Mouse (Mus musculus): ENCODE results near the gene Dclre1b.
"Not testable (repeated sequence)": the region's sequence is repeated elsewhere in the genome, so short reads cannot be mapped to it uniquely, and the experiment has no call there.

The Dclre1b gene

DNA sequence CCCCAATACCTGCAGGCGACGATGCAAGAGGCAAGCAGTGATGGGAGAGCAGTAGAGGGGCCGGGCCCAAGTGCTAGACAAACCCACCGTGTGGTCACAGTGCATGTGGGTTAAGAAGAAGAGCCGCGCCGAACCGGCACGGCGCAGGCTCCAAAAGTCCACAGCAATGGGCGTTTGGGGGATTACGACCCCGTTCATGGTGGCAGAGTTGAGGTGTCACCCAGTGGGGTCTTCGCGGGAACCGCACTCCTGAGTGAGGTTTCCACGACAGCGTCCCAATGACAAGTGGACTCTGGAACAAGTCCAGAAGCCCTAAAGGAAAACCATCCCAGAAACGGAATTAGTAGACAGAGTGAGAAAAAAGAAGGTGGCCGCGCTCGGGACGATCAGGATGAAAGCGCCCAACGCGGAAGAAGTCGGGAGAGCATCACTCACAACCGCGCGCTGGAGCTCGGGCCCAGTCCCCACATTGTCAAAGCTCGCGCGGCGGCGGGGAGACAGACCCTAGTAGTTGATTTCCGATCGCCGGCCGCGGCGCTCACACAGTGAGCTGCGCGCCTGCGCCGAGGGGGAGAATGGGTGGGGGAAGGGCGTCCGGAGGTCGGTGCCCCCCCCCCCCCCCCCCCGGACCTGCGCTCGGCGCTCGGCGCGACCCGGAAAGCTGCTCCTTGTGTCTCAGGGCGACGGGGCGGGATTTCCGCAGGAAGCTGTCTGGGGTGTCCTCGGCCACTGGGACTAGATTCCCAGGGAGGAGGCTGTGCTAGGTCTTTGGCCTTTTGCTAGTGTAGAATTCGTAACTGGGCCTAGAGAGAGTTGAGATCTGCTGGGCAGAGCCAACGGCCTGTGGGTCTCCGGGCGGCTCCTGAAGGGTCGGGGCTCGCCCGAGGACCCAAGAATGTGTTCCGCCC lies at the start of gene Dclre1b, which contains the start of the genes Ap4b1 and Gm43064:
Gene Dclre1b, minus strand, starts transcription at position 554 of the 908 bp plus-strand sequence.
Gene Ap4b1, plus strand, starts transcription at position 630 of the 908 bp plus-strand sequence.
Gene Gm43064, plus strand, starts transcription at position 683 of the 908 bp plus-strand sequence.
- no peak for DNase-seq (ENCODE audit: extremely low read depth, low read depth, low spot score)

DNA sequence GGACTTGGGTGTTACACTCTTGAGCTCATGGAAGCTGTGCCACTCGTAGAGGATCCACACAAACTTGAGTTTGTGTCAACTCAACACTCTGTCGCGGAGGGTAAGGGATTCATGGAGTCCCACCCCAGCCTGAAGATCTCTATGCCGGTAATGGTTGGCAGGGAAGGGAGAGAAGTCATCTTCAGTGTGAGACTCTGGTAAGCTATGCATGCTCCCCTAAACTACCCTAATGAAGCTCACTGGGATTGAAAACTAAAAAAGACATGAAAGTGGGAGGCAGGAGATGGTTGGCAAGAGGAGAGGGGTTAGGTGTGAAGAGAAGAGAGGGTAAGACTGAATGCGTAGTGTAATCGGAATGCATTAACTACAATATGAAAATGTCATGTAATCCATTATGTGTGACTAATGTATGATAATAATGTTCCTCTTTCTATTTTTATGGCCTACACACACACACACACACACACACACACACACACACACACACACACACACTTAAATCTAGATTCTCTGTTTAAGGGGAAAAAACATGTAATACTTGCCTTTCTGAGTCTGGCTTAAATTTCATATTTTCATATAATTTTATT lies 48.8 kb upstream of the Dclre1b start:
- no peak for DNase-seq (ENCODE audit: extremely low read depth, low read depth, low spot score)

DNA sequence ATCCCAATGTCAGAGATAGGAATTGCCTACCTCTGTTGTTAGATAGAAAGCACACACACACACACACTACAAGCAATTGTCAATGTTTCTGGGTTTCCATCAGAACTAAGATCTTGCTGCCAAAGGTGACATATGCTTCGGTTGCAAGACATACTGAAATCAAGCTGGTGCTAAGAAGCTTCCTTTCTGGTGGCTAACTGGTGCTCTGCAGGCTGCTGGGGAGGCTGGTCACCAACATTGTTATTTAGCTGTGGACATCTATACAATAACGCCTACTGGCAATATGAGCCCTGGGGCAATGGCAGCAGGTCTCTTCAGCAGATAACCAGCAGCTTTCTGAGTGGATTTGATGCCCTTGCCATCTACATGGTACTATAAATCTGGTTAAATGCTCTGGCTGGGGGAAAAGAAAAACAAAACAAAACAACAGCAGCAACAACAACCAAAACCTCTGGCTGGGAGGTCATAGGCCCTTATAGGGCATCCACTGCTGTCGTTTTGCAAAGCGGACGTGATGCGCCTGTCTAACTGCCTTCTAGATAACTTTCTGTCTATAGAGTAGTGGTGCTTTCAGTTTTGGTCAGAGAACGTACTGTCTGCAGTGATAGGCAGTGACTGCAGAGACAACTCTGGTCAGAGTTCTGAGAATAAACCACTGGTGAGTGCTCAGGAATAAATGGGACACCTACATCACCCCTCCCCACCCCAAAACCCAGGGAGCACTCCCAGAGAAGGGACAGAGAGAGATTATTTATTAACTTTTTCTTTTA lies 48.0 kb upstream of the Dclre1b start:
- DNase-seq (ENCODE audit: extremely low read depth, low read depth, low spot score) = no peak

DNA sequence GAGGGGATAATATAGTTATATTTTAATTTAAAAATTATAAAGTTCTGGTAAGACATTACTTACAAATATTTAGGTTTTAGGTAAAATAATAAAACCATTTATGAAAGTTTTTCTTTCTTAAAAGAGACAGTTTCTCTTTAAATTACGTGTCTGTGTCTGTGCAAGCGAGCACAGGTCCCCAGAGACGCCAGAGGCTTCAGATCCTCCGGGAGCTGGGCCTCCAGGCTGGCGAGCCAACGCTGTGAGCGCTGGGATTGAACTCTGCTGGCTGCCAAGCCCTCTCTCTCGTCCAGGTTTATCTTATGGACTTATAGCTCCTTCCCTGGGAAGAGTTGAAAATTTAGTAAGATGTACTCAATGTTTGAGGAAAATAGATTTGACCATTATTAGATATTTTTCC lies 44.6 kb upstream of the Dclre1b start:
- no peak for DNase-seq (ENCODE audit: extremely low read depth, low read depth, low spot score)

DNA sequence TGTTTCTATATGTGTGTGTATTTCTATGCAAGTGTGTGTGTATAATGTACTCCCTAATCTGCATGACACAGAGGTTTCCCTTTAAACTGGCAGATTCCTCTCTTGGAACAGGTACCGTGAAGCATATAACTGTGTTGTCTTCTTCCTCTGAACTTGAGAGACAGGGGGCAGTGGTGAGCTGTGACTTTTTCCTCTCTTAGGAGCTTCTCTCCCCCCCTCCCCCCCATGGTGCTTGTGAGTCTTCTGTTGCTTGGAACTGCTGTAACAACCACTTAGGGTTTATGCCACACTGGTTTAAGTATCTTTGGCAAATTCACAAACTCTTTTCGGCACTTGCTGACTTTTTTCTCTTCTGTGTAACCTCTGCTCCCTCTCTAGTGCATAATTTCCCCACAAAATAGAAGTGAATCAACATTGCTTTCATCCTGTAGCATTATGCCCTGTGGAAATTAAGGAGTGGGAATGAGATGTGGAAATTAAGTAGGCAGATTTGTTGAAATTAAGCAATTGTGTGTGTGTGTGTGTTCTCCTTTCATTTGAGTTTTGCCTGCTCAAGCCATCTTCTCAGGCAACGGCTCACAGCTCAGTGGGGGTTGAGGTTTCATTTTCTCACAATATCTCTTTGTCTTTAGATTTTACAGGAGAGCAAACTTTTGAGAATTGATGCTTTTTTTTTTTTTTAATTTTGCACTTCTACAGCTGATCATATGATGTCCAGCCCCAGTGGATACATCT lies 43.5 kb upstream of the Dclre1b start:
- DNase-seq (ENCODE audit: extremely low read depth, low read depth, low spot score) = no peak

DNA sequence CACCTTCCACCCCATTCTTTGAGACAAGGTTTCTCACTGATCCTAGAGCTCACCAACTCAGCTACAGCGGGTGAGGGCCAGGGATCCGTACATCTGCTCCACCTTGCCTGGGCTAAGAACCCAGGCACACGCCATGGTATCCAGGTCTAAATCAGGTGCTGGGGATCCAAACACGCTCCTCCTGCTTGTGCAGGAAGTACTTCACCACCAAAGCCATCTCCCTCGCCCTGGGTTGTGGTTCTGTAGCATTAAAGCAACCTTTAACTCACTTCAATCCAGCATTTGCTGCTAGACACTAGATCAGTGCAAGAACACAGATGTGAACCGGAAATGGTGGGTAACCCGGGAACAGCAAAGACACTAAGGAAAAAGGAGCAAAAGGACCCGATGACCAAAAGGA lies 42.6 kb upstream of the Dclre1b start:
- DNase-seq (ENCODE audit: extremely low read depth, low read depth, low spot score) = no peak

DNA sequence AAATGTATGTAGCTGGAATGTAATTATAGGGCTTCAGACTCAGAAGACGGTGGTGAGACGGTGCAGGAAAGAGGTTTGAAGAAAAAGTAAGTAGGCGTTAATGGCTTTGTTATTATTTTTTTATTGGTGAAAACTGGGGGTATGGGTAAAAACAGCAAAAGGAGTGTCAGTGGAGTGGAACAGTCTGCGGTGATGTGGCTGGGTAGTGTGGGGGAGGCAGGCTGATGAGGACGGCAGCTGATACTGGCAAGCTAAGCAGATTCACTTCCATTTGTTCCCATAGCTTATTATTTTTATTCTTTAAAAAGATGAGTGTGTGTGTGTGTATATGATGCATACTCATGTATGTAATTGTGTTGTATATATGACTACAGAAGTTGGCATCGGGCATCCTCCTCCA lies 42.2 kb upstream of the Dclre1b start:
- no peak for DNase-seq (ENCODE audit: extremely low read depth, low read depth, low spot score)

DNA sequence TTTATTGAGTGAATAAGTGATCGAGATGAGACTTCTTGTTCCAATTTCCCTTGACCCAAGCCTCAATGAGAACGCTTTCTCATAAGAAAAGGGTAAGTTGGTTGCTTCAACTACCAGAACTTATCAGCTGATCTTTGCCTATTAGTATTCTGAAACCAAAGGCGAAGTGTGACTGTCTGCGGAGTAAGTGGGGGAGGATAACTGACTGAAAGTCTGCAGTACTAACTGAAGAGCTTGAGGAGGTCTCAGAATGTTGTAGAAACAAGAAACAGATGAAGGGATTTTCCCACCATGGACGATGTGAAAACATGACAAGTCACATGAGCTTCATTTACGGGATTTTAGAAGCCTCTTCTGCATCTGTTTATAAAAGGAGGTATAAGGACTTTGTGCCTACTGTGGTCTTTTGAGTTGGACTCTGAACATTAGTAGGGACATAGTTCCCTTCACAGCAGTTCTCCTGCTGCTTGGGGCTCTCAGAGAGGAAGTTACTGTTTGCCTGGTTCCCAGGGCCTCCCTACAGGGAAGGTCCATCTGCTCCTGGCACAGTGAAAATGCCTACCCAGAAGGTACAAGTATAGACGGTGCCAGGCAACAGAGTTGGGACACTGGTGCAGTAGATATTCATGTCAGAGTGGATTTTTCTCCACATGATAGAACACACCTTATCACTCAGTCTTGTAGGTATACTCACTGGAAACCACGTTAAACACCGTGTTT lies 41.6 kb upstream of the Dclre1b start:
- no peak for DNase-seq (ENCODE audit: extremely low read depth, low read depth, low spot score)

DNA sequence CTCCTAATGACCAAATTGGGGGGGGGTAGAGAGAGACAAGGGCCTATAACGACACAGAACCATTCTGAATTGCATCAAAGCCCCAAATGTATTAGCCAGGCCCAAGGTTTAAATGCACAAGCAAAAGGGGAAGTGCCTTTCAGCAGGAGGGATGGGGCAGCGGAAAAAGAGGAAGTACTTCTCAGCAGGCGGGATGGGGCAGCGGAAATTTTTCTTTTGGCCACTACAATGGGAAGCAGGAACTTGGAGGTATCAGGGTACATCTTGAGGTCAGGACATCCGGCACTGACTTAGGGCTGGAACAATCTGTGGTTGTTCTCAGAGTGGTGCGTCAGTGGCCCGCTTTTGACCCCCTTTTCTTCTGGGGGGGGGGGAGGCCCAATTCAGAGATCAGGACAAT lies 31.7 kb upstream of the Dclre1b start:
- not testable (repeated sequence) for DNase-seq (ENCODE audit: extremely low read depth, low read depth, low spot score)

DNA sequence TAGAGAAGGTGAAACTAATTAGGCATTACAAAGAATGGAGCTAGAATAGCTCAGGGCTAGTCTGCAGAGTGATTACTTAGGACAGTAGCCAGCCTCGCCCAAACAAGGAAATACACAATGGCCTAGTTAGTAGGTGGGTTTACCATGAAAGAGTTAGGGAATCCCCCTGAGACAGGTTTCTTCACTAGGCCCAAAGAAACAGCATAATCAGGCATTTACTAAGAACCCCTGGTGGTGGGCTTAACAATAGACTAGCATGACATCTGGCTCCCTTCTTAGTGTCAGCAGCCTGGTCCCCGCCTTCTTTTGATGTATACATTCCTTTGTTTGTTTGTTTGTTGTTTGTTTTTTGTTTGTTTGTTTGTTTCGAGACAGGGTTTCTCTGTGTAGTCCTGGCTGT lies 31.0 kb upstream of the Dclre1b start:
- DNase-seq (ENCODE audit: extremely low read depth, low read depth, low spot score) = not testable (repeated sequence)

DNA sequence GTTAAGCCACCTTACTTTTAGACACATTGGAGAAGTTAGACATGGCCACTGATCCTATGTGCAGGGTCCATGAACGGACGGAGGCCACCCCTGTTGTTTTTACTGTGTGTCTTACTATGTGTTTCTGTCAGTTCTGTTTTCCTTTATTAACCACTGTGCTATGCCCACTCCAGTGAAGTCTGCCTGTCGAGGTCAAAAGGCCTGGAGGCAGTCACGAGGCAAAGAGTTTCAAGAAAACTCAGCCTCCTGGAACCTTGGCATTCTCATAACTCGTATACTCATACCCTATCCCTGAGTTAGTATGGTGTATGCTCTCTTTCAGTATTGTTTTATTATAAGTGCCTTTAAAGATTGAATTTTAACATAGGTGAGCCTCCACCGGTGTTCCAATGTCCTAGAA lies 30.5 kb upstream of the Dclre1b start:
- DNase-seq (ENCODE audit: extremely low read depth, low read depth, low spot score) = no peak

DNA sequence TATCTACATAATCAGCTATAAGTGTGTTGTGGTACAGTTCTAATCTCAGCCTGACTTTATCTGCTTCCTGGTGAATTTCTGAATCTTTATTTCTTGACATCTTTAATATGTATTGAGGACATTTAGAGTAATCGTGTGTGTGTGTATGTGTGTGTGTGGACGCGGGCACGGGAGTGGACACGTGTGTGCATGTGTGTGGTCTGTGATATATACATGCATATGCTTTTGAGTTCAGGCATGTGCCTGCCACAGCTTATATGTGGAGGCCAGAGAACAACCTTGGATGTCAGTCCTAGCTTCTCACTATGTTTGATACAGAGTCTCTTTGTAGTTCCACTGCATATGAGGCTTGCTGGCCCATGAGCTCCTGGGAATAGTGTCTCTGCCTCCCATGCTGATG lies 27.2 kb upstream of the Dclre1b start:
- no peak for DNase-seq (ENCODE audit: extremely low read depth, low read depth, low spot score)

DNA sequence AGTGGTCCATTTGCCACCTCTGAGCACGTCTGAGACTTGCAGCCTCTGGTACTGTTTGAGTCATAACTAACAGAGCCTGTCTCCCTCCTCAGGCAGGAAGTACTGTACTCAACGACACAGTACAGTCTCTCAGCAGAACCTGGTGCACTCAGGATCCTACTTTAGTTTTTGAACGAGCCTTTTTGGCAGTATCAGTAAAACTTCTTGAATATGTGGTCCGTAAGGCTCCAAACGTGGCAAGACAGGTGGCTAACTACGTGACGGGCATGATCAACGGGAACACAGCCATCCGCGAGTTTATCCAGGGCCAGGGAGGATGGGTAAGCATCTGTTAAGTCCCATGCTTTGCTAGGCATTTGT lies 26.7 kb upstream of the Dclre1b start:
- no peak for DNase-seq (ENCODE audit: extremely low read depth, low read depth, low spot score)

DNA sequence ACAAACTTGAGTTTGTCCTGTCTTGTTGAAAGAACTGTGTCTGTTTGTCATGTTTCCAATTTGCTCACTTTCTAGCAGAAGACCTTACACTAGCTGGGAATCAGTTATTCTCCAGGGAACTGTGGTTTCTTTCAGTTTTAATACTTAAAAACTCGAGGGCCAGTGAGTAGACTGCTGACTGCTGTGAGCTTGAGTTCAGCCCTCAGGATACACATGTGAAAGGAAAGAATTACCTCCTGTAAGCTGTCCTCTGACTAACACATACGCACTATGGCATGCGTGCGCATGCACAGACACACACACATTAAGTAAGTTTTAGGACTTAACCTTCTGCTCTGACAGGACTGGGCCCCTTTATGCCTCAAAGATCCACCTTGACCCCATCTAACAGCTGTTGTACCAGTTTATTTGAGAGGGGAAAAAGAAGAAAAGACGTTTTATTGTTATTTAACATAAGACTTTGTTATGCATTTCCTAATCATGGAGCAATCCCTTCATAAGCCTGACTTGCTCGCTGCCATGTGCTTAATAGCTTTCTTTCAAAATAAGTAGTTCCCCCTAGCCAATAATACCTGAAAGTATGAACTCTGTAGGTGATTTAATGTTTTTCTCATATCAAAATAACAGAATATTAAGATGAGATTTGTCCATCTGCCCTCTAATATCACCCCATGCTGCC lies 26.2 kb upstream of the Dclre1b start:
- peak; percentile 19 for DNase-seq (ENCODE audit: extremely low read depth, low read depth, low spot score)

DNA sequence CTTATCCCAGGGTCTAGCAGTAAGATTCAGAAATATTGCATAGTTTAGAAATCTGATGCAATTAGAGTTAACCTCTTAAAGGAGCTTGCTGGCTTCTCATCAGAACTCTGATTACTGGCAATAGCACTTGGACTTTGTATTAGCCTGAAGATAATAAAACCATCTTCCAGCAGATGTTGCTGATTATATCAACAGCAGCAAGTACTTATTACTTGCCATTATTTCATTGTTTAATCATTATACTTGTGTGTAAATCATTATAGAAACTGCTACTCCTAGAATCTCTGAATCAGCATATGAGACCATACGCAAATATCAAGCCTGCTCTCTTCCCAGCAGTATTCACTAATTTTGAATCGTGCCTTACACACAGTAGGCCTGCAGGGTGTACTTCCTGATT lies 24.8 kb upstream of the Dclre1b start:
- no peak for DNase-seq (ENCODE audit: extremely low read depth, low read depth, low spot score)

DNA sequence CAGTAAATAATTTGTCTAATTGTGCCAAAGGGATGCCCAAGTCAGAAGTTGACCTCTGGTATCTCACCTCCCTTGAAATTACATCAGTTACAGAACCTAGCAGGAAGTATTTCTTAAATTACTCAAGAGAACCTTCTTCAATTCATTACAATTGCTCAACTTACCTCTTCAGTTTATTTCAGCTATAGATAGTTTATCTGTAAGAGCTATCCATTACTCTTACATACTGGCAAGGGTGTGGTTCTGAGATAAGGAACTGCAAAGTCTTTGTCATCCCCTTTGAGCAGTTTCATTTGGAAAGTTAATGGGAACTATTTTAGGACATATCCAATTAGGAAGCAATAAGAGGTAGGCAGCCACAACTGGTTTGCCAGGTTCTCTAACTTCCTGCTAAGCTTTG lies 23.2 kb upstream of the Dclre1b start, which contains the start of gene Bcl2l15:
Gene Bcl2l15, plus strand, starts transcription at position 176 of the 400 bp plus-strand sequence.
- no peak for DNase-seq (ENCODE audit: extremely low read depth, low read depth, low spot score)

DNA sequence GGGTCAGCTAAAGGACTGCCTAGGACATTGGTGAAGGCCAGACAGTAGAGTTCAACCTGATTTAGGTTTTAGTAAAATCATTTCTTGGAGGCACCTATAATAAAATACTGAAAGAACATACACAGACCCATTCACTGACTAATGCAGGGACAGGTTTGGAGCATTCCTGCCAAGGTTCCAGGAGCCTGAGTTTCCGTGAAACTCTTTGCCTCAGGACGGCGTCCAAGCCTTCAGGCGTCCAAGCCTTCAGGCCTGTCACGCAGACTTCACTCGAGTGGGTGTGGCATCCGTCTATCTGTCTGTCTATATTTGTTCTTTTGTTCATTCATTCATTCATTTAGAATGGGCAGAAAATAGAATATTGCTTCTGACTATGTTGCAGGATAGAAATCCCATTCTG lies 21.9 kb upstream of the Dclre1b start:
- no peak for DNase-seq (ENCODE audit: extremely low read depth, low read depth, low spot score)

DNA sequence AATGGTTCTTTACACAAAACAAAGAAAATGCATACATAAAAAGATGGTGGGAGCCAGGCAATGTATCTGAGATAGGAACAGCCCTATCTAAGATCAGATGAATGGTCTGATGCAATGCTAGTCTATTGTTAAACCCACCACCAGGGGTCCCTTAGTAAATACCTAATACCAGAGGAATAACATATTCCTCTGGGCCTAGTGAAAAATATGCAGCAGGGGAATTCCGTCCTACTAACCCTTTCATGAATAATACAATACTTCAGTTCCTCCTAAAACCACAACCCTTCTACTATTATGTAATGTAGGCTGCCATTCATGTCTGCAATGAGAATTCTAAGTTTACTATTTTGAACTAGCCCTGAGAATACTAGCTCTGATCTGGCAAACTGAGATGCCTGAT lies 21.4 kb upstream of the Dclre1b start:
- DNase-seq (ENCODE audit: extremely low read depth, low read depth, low spot score) = not testable (repeated sequence)

DNA sequence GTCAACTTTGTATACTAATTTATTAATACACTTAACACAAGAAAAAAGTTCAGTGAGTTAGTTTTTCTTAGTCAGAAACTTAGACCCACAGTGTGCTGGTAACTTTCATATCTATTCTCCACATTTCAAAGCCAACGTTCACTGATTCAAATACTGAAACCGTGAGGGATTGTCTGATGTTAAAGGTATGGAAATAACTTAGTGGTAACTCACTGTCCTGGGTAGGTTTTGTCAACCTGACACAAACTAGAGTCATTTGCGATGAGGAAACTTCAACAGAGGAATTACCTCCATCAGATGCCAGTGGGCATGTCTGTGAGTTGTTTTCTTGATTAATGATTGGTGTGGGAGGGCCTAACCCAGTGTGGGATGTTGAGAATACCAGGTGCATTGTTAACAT lies 19.8 kb upstream of the Dclre1b start:
- DNase-seq (ENCODE audit: extremely low read depth, low read depth, low spot score) = no peak

DNA sequence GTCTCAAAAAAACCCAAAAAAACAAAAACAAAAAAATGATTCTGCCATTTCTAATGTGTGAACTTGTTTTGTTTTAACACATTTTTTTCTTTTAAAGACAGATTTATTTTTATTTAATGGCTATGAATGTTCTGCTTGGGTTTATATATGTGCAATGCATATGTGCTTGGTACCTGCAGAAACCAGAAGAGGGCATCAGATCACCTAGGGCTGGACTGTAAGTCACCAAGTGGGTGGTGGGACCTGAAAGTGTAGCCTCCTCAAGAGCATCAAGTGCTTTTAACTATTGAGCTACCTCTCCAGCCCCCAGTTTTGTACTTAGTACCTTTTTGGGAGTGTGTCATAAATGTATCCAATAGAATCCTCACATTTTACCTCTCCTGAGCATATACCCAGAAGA lies 18.3 kb upstream of the Dclre1b start:
- no peak for DNase-seq (ENCODE audit: extremely low read depth, low read depth, low spot score)

All from fat pad, adult 2 months (tissue).